Mouse (Mus musculus) E14TG2a.4 (cell line): Measurements from ENCODE around the gene Timm13.

Source experiments
- CTCF ChIP-seq: conservative IDR thresholded peaks from 2 replicates; pipeline ENCODE4 v1.5.1; 2014; ENCODE audit warnings: low read length
- NANOG ChIP-seq: IDR thresholded peaks from 2 replicates; pipeline ENCODE4 v1.6.1; 2014; ENCODE audit warnings: borderline replicate concordance, low read length, mixed read lengths
- POU5F1 ChIP-seq: IDR thresholded peaks from 2 replicates; pipeline ENCODE4 v1.6.1; 2014; ENCODE audit warnings: low read length, borderline replicate concordance

GRCm38 (mm10) chr10:80870993-80871392 is 29.8 kb downstream of the Timm13 start:
- TF ChIP-seq CTCF (no peak), NANOG (no peak), POU5F1 (no peak)
